Mouse (Mus musculus): ENCODE measurements around the gene Dgcr6.

Gene Dgcr6

DNA sequence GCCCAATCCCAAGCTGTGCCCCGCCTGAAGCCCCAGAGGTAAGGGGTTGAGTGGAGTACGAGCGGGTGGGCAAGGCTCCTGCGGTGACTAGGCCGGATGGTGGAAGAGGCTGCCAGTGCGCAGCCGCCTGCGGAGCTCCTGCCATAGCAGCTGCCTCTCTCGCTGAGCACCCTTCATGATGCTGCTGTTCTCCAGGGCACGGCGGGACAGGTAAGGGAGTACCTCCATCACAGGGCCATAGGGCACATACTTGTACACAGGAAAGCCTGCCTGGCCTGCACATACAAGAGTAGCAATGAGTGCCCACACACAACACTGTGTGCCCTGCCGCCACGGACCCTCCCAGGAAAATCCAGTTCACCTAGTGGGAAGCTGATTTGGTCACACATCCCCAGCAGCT lies 19.4 kb downstream of the Dgcr6 start:
- DNase-seq = no peak

DNA sequence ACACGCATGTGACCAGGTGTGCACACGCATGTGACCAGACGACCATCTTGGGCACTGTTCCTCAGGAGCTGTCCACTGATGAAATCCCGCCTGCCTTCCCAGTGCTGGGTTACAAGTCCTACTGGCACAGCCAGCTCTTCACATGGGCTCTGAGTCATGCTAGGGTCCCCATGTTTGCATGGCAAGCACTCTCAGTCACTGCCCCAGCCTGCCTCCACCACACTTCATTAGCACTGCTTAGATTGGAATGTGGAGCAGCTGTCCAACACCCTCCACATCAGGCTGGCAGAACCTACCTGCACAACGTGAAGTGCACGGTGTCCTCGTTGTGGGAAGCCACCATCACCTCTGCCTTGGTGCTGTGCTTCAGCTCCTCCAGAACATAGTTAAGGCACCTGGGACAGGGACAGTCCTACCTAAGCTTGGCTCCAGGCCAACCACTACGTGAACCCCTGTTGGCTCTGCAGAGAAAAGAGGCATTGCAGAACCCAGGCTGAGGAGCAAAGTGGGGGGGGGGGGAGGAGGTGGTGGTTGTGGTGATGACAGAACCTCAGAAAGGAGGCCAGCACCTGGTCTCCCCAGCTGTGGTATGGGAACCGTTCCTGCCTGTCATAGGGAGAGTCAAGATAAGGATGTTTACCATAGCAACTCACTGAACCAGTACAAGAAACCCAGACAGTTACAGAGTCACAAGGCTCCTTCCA lies 20.8 kb downstream of the Dgcr6 start:
- peak; percentile 10 for DNase-seq

DNA sequence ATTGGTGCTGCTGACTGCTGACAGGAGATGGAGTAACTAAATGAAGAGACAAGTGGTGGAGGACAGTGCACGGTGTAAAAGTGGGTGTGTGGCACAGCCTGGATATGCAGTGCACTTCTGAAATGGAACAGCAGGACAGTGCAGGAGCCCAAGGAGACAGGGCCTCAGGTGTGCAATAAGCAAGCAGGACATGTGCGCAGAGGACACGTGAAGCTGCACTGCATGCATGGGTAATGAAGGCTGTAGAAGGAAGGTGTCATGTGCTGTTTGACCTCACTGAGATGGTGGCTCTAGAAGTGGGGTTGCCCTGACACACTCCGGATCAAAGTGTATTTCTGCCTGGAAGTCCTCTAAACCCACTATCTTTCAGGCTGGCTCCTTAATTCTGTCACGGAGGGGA lies 22.0 kb downstream of the Dgcr6 start:
- no peak for DNase-seq

DNA sequence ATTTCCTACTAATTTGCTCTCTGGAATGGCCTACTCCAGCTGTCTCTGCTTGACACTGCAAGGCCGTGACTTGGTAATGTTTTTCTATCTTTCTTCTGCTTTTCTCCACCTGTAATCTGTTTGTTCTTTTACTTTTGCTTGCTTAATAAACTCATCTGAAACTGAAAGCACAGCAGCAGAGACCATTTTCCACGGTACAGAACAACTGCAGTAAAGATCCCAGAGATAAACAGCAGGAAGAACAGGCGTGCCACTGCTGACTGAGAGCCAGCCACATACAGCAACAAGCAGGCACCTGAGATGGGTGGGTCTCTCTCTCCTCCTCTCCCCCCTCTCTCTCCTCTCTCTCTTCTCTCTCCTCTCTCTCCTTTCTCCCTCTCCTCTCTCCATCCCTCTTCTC lies 22.5 kb downstream of the Dgcr6 start:
- no peak for DNase-seq

DNA sequence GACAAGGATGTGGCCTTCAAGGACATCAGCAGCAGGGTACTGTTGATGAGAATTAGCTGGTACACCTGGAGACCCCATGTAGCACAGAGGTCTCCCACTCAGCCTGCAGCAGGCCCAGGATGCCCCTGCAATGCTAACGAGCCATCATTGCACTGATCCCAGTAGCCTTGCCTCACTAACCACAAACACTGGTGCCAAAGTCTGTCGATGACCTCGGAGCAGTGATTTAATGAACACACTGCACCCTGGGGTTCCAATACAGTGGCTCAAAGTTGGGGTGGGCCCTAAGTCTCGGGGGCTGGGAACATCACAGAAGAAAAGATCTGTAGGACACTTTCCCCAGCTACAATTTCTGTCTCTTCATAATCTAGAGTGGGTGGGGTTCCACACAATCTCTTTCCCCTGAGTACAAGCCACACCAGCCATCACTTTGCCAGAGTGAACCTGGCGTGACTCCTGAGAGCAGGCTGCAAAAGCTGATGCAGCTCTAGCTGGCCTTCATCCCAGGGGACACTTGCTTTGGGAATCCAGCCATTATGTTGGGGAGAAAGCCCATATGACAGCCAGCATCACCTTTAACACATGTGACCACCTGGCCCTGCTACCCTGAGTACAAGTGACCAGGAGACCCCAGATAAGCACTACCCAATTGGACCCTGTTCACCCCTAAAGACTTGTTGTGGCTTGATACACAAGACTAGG lies 25.8 kb downstream of the Dgcr6 start:
- no peak for DNase-seq

DNA sequence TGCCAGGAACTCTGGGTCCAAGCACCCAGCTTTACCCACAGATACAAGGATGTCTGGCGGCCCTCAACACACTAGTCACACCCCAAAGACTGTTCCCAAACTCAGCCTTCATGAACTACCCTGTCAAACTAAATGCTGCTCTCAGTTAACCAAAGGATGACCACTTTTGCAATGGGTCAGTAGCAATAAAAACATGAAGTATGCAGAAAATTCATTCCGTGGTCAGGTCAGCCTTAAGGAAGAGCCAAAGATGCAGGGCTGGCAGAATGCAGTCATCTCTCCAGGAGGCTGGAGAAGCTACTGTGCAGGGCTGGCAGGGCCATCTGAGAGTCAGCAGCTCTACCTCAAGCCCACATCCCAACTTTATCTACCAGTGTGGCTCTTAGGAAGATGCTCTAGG lies 26.6 kb downstream of the Dgcr6 start:
- DNase-seq = no peak

DNA sequence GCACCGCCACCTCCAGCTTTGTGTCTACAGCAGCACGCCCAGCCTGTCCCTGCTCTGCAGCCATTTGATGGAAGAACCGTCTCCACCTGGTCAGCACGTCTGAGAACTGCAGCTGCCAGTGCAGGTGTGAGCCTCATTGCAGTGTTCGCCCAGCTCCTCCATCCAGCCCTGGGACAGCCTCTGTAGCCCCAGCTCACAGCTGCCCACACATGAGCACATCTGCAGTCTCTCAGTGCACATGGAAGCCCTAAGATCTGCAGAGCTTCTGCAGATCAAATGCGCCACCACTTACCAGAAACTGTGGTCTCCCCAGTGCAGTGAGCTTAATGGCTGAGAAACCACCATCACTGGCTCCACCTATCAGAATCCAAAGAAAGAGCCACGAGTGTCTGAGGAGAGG lies 27.5 kb downstream of the Dgcr6 start:
- DNase-seq = no peak

DNA sequence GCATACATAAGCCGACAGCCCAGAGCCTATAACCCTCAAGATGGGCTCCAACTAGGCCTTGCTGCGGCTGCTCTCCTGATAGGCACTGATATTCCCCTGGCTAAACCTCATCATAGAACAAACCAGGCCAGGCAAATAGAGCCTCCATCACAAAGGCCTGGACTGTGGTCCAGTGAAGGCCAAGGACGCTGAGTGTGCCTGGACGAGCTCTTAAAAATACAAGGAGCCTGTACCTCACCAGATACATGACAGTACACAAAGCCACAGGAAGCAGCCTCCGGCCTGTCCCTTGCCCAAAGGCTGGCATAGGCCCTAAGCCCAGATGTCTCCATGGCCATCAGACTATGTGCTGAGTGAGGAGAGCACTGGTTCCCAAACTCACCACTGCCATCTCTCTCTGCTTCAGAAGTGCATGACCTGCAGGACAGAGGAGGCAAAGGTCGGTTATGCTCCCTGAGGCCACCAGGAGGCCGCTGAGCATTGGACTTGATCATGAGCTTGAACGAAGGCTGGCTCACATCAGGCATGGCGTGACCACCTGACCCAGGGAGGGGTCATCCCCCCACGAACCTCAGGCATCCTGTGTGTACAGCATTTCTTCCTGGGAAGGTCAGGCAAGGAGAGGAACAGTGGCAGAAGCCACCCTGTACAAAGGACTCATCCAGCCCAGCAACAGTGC lies 28.6 kb downstream of the Dgcr6 start:
- DNase-seq = no peak

DNA sequence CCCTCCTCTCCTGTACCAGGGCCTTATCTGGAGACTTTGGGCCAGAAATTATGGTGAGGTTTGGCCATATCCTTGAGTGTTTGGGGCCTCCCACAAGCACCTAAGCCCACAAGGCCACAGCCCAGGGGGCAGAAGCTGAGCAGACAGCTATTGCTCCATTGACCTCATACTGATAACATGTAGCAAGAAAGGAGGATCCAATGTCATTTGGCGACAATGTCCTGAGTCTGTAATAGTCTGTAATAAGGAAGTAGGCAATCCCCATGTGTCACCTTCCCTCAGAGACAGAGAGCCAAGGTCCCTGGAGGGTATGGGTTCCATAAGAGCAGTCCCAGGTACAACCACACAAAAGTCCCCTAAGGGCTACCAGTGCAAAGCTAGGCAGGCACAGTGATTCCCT lies 29.6 kb downstream of the Dgcr6 start:
- no peak for DNase-seq

DNA sequence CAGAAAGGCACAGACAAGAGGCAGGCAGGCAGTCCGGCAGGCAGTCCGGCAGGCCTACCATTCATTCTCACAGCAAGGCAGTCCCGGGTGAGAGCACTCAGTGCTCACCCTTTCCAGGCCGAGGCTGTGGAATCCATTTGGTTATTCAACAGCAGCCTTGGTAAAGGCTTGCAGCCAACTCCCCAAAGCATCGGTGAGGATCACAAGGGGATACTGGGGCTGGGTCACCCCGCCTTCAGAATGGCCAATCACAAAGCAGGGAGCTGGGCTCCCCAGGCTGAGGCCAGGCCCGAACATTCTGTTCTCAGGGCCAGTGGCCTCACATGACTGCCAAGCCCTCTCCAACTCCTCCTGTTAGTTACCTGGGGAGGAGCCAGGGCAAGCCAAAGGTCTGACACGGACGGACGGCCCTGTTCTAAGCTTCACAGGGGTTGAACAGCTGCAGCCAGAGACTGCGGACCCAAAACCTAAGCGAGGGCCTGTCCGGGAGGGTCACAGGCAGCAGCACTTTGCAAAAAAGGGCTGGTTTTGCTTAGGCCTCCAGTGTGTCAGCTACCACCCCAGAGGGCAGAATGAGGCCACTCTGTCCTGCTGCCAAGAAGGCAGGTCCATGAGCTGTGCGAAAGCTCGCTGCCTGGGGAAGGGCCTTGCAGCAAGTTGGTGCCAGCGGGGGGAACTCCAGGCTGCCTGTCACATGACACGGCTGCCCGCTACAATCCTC lies 30.7 kb downstream of the Dgcr6 start:
- DNase-seq = peak; percentile 66

DNA sequence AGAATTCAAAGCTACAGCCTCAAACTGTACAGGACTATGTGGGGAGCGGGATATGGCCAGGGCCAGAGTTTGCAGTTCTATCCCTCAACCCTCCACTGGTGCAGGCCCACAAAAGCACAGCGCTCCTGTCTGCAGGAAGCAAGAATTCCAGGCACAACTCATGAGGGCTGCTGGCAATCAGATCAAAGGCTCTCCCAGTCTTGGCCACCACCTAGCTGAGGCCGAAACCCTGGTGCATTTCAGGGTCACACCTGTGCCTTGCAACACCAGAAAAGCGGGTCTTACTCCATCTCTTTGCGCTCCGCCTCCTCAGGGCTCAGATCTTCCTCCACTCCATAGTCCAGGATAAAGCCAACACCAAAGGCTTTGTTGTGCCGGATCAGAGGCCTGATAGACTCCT lies 31.6 kb downstream of the Dgcr6 start:
- no peak for DNase-seq

DNA sequence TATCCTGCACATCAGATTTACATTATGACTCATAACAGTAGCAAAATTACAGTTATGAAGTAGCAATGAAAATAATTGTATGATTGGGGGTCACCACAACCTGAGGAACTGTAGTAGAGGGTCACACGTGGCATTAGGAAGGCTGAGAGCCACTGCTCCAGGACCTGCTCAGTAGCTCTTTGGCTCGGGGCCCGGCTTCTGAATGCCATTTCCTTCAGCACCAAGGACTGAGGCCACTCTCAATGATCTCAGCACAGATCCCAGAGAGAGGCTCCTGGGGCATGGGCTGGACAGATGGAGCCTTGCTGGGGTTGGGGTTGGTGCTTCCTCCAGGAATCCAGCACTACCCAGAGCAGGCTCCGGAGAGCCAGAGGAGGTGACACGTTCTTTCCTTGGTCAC lies 34.4 kb downstream of the Dgcr6 start:
- DNase-seq = no peak

DNA sequence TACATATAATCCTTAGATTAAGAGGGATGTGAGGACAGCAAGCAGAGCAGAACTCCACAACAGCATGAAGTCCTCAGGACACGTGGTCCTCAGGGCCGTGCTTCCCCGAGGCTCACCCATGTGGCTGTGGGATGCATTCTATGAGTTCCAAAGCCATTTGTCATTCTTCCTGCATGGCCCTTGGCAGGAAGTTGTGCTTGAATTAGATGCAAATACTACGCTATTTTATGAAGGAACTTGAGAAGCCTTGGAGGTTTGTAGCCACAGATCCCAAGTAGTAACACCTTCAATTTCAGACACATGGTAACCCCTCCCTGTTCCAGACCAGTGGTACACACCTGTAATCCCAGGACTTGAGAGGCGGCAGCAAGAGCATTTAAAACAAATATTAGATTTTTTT lies 43.7 kb downstream of the Dgcr6 start:
- no peak for DNase-seq

DNA sequence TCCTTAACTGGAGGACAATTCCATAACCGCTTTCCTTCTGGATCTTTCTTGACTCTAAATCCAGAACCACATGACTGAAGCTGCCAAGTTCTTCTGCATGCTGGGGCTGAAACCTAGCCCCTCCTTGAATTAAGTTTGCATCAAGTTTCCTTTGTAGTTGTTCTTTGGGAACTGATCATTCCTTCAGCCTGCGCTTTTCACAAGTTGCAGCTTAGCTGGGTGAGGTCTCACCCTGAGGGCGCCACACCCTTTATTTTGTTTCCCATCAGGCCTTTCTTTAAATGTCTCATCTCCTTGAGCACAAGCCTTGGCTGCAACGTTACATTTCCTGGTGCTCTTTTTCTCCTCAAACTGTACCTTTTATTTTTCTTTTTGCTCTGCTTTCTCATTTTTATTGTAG lies 50.2 kb downstream of the Dgcr6 start:
- DNase-seq = no peak

DNA sequence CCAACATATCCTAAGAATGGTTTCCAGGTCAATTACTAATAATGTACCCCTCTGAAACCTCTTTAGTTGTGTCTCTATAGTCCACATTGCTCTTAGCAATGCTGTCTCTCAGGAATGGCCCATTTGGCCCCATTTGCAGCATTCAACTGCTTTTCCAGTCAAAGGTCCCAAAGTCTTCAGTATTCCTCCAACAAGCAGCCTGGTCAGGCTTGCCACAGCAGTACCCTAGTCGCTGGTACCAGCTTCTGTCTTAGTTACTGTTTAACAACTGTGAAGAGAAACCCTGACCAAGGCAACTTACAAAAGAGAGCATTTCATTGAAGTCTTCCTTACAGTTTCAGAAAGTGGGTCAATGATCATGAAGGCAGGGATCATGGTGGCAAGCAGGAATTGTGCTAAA lies 50.7 kb downstream of the Dgcr6 start:
- DNase-seq = no peak

DNA sequence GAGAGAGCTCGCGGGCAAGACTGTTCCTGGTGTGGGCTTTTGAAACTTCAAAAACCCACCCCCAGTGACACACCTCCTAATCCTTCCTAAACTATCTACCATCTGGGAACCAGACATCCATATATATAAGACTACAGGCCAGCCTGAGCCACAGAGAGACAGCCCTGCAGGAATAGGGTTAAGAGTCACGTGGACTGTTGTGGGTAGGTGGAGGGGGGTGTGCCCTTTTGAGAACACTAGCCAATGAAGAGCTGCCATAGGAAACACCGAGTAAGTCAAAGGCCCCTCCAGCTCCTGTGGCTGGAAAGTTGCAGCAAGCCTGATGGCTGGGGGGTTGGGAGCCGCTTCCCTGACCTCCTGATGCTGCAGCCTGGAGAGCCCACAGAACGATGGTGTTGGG lies 51.1 kb downstream of the Dgcr6 start:
- no peak for DNase-seq

DNA sequence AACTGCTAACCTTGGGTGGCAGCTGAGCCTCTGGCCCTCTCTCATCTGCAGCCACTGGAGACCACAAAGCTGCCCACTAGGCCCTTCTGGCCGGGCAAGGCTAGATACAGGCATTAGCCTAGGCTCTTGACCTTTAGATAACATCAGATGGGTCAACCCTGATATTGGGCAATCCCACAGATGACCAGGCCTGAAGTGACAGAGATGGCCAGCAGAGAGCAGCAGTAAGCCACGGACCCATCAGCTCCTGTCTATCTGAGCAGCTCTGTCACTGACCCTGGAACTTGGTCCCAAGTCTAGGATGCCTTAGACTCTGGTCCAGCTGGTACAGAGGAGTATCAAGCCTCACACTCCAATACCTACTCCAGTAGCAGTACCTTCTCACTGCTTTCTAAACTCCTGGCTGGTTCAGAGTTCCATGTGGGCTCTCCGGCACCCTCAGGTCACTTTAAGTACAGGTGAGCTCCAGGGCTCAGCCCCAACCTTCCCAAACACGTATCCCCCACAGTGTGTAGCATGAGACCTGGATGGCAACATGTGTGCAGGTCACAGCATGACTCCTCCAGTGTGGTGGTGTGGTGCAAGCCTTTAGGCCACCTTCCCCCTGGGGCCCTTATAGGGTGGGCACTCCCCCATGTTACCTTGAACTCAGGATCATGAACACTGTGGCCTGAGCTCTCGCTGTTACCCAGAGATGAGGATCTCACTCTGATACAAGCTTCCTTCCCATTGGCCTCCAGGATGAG lies 55.7 kb downstream of the Dgcr6 start:
- DNase-seq = peak; percentile 86

DNA sequence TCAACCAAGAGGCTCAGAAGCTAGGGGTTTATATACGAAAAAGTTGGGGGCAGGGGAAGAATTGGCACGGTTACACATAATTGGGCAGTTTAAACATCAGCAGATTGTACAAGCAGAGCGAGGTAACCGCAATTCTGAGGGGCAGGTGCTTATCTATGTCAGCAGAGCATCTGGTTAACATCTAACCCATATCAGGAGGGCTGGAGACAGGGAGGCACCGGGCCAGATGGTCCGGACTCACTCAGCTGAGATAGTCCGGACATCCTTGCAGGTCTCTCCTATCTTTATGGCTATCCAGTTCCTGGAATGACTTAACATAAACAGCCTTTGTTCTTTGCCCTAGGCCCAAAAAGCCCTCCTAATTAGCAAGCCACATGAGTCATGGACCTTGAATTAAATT lies 58.4 kb downstream of the Dgcr6 start:
- no peak for DNase-seq

DNA sequence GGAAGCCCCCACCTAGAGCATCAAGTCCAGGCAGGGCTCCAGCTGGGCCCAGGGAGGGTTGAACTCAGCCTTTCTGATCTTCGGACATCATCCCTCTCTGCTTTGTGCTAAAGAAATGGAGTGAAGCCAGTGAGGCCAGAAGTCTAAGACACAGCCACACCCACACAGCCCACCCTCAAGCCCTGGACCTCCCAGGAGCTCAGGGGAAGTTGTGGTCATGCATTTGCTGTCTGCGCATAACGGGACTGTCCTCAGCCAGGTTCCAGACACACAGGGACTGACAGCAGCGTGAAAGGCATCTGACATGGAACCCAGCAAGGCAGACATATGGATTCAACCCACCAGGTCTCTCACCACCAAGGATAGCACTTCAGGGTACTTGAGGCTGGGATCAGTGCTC lies 63.8 kb downstream of the Dgcr6 start:
- no peak for DNase-seq

DNA sequence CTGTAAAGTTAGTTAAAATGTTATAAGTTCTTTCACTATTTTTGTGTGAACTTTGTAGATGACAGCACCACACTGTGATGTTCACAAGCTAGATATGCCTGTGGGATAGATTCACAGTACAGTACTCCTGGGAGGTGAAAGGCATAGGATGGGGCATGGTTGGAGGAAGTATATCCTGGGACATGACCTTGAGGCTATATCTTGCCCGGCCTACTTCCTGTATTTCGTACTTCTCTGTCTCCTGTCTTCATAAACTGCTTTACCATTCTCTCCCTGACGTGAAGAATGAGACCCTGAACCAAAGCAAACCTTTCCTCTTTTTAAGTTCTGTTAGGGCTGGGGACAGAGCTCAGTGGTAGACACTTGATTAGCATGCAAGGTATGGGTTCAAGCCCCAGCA lies 65.6 kb downstream of the Dgcr6 start:
- no peak for DNase-seq

DNA sequence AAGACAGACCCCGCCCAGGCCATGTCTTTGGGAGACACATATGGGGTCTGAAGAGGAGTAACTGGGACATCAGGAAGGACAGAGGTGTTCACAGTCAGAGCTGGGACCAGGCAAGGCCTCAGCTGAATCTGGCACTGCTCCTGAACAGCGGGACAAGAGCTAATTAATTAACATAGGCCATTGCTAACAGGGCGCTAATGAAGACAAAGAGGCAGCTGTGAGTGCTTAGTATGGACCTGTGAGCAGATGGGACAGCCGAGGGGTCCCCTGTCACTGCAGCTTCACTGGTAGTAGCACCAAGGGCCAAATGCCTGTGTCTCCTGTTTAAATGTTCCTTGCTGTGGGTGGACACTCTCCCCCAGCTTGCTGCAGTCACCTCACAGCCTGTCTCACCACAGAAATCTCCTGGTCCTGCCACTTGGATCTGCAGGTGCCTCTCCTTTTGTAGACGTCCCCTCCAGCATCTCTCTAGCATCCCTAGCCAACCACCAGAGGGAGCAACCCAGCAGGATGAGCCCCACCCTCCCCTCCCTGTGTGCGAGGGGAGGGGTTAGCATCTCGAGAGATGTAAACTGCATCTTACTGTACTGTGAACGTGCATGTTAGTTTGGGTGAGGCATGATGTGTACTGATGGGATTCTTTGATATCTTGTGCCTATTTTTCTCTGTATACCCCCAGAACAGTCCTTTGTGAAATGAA lies 66.5 kb downstream of the Dgcr6 start:
- DNase-seq = peak; percentile 49
